Mouse (Mus musculus) gastrocnemius, postnatal 36 days (tissue): Measurements from ENCODE around the gene Fam19a3. TPM values are rescaled to one million over a fixed set of nuclear protein-coding genes. Genes with fewer than 3 reads are reported as not detected.
"Not testable (repeated sequence)": the region's sequence is repeated elsewhere in the genome, so short reads cannot be mapped to it uniquely, and the experiment has no call there.

Experiments used
- DNase-seq, 2 experiments: peaks; one replicate each; pipeline ENCODE4 v3.0.0; 2022
- intact Hi-C: fragments of 180-260 bp; cut with DNase I; formaldehyde crosslinking; loops from one replicate; pipeline ENCODE4 v1.15.1; 2025
- total RNA-seq, 2 experiments: library from RNA; stranded (reverse); gene quantifications; 2 replicates each; pipeline ENCODE4 v1.2.3; 2021

Fam19a3 gene
- total RNA-seq, 2 experiments from 2014 or later = 3.9 to 4.4 TPM

GRCm38 (mm10) chr3:104770918-104771317 is 10.7 kb downstream of the Fam19a3 start:
- intact Hi-C loops = no loop called here
- DNase-seq = no peak

- intact Hi-C loops = no loop called here
- DNase-seq = no peak
These were observed 11.6 kb downstream of the Fam19a3 start for GRCm38 (mm10) chr3:104770035-104770434.

GRCm38 (mm10) chr3:104769135-104769534 is 12.5 kb downstream of the Fam19a3 start:
- intact Hi-C loops = no loop called here
- DNase-seq = no peak

- no peak for DNase-seq
- intact Hi-C loops = no loop called here
These were observed 13.9 kb downstream of the Fam19a3 start for GRCm38 (mm10) chr3:104767716-104768115.

GRCm38 (mm10) chr3:104767141-104767540 is 14.5 kb downstream of the Fam19a3 start:
- intact Hi-C loops = no loop called here

GRCm38 (mm10) chr3:104765021-104765420 is 16.6 kb downstream of the Fam19a3 start:
- DNase-seq = no peak
- intact Hi-C loops = no loop called here

More at GRCm38 (mm10) chr3:104767141-104767540, 14.5 kb downstream of the Fam19a3 start:
- DNase-seq = no peak

GRCm38 (mm10) chr3:104762103-104762863 is 19.4 kb downstream of the Fam19a3 start:
- DNase-seq, intact Hi-C loops: not testable (repeated sequence)

GRCm38 (mm10) chr3:104758869-104759268 is 22.8 kb downstream of the Fam19a3 start:
- no peak for DNase-seq
- intact Hi-C loops = no loop called here

- DNase-seq = peak; percentile 51 to 58
- intact Hi-C loops = no loop called here
These were observed 23.2 kb downstream of the Fam19a3 start for GRCm38 (mm10) chr3:104758406-104758805.

- intact Hi-C loops, DNase-seq: not testable (repeated sequence)
These were observed 28.8 kb downstream of the Fam19a3 start for GRCm38 (mm10) chr3:104752845-104753244.

GRCm38 (mm10) chr3:104743864-104744263 is 37.8 kb downstream of the Fam19a3 start:
- intact Hi-C loops = no loop called here
- DNase-seq = no peak

- DNase-seq = no peak
These were observed 38.5 kb downstream of the Fam19a3 start for GRCm38 (mm10) chr3:104743161-104743560.

GRCm38 (mm10) chr3:104741954-104742353 is 39.7 kb downstream of the Fam19a3 start:
- intact Hi-C loops = no loop called here
- no peak for DNase-seq

More at GRCm38 (mm10) chr3:104743161-104743560, 38.5 kb downstream of the Fam19a3 start:
- intact Hi-C loops = no loop called here

GRCm38 (mm10) chr3:104734654-104735053 is 47.0 kb downstream of the Fam19a3 start:
- intact Hi-C loops = no loop called here
- DNase-seq = no peak

GRCm38 (mm10) chr3:104732907-104733306 is 48.7 kb downstream of the Fam19a3 start:
- intact Hi-C loops = no loop called here
- DNase-seq = no peak

GRCm38 (mm10) chr3:104729270-104729839 is 52.3 kb downstream of the Fam19a3 start:
- intact Hi-C loops = no loop called here

More at GRCm38 (mm10) chr3:104729270-104729839, 52.3 kb downstream of the Fam19a3 start:
- DNase-seq = no peak

Other genes with a start within 250 kb of the Fam19a3 start
- 10 to 100 TPM; 20.3 to 27.5 TPM for gene Slc16a1, start 143.2 kb downstream of the Fam19a3 start, total RNA-seq
- gene Ppm1j, start 784 bp downstream of the Fam19a3 start, total RNA-seq = 10 to 100 TPM; 30.5 to 40.0 TPM
- 10 to 100 TPM; 31.8 to 39.4 TPM for gene Rhoc, start 6.5 kb upstream of the Fam19a3 start, total RNA-seq
- gene Mov10, start 36.7 kb upstream of the Fam19a3 start, total RNA-seq = 1 to 10 TPM; 1.3 to 1.7 TPM
- gene St7l, start 82.2 kb upstream of the Fam19a3 start, total RNA-seq = 10 to 100 TPM; 20.2 to 21.2 TPM
- gene Capza1, start 82.7 kb upstream of the Fam19a3 start, total RNA-seq = 10 to 100 TPM; 20.3 to 21.7 TPM
- gene Wnt2b, start 180.1 kb upstream of the Fam19a3 start, total RNA-seq = under 1 TPM; 0.20 TPM